Mouse (Mus musculus) hindbrain, embryonic 16.5 days (tissue): ENCODE measurements at regions not wholly inside any gene's neighbourhood (a gene's known extent, or its start where the extent isn't known, plus 50 kb on each side); places are given as distances from the start of the nearest gene placed in this dataset.

ENCODE experiments used
- ATAC-seq: fragments of 200-750 bp; cut with Nextera tagmentation; 2 replicates; pipeline ENCODE4 v1.8.0; 2017; ENCODE audit warnings: moderate TSS enrichment, moderate library complexity
- H3K27ac ChIP-seq: fragments of 300-500 bp; sonication (generic); 2 replicates; pipeline ENCODE4 v1.5.1; 2014; ENCODE audit warnings: low read depth, mild to moderate bottlenecking, control low read depth, low read length, moderate library complexity
- H3K27me3 ChIP-seq: fragments of 300-500 bp; sonication (generic); replicated peaks from 2 replicates; pipeline ENCODE4 v1.6.1; 2014; ENCODE audit warnings: low read length; ENCODE audit not compliant: control insufficient read depth, insufficient read depth
- H3K36me3 ChIP-seq: fragments of 300-500 bp; sonication (generic); 2 replicates; pipeline ENCODE4 v1.6.1; 2014; ENCODE audit warnings: mild to moderate bottlenecking, low read length, moderate library complexity, mixed read lengths; ENCODE audit not compliant: control insufficient read depth, insufficient read depth
- H3K4me1 ChIP-seq: fragments of 300-500 bp; sonication (generic); 2 replicates; pipeline ENCODE4 v1.6.1; 2014; ENCODE audit warnings: low read depth, low read length; ENCODE audit not compliant: control insufficient read depth, insufficient read depth
- H3K4me2 ChIP-seq: fragments of 300-500 bp; sonication (generic); 2 replicates; pipeline ENCODE4 v1.6.1; 2014; ENCODE audit warnings: mild to moderate bottlenecking, low read length, control low read depth, moderate library complexity
- H3K4me3 ChIP-seq: fragments of 300-500 bp; sonication (generic); 2 replicates; pipeline ENCODE4 v1.5.1; 2014; ENCODE audit warnings: mild to moderate bottlenecking, low read length, control low read depth, moderate library complexity
- H3K9ac ChIP-seq: fragments of 300-500 bp; sonication (generic); 2 replicates; pipeline ENCODE4 v1.6.1; 2014; ENCODE audit warnings: low read depth, mild to moderate bottlenecking, control low read depth, low read length, moderate library complexity
- H3K9me3 ChIP-seq: fragments of 300-500 bp; sonication (generic); 2 replicates; pipeline ENCODE4 v1.6.1; 2014; ENCODE audit warnings: mild to moderate bottlenecking, low read length, moderate library complexity; ENCODE audit not compliant: control insufficient read depth
- WGBS: fragments of 180-500 bp; shearing (Covaris S2); extraction: QIAGEN DNeasy Blood & Tissue Kit; methylation state at CpG from one replicate; pipeline ENCODE4 v1.1.7; 2014; 5-methylcytosine and 5-hydroxymethylcytosine counted together

DNA sequence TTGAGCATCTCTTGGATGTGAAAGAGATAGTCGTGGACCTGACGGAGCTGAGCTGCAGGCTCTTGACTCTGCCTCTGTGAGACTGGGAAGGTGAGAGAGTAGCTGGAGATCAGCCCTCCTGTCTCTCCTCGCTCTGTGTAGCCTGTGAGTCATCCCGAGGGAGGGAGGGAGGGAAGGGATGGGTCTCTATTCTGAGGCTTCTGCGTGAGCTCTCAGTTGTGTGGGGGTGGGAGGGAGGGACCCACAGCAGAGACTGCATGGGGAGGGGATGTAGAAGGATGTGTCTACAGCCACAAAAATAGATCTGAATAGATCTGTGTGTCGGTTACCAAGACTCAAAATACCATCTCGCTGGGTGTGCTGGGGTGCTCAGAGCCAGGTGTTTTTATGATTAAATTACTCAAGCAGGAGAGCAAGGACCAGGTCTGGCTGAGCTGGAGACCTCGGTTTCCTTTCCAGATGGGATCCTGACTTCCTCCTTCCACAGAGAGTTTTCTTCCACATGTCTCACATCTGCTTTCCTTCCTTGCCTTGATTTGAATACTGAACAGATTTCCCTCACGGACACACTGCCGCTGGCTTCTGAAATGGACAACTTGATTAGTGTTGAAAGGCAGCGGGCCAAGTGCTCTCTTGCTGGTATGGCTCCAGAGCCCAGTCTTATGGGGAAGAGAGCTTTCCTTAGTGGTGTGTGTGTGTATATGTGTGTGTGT lies 71.4 kb upstream of the 1700024P04Rik start:
- peak; percentile 40; the same call in 1 of the 2 replicates for ATAC-seq
- 41% methylated on average over 11 of the region's 11 CpGs for WGBS

DNA sequence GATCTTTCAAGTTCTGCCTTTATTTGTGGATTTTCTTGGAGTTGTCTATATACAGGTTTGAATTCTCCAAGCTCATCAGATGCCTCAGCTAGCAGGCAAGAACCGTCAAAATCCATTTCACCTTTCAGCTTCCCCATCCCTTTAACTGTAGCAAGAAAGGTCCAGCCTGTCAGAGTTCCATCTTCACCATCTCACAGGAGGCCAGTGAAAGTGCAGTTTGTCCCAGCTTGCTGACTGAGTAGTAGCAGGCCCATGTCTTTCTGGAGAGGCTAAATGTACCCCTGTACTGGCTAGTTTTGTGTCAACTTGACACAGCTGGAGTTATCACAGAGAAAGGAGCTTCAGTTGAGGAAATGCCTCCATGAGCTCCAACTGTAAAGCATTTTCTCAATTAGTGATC lies 67.7 kb upstream of the 1700024P04Rik start:
- Histone ChIP-seq H3K9ac (no peak overlapping the region), H3K4me1 (peaks cover 3% of the 10 kb centered on the region), H3K27me3 (no peaks in the 10 kb centered on the region; the same call in 1 of the 2 replicates), H3K4me2 (no peak overlapping the region), H3K4me3 (no peak overlapping the region), H3K27ac (no peak overlapping the region), H3K9me3 (no peaks in the 10 kb centered on the region), H3K36me3 (no peaks in the 10 kb centered on the region)
- no peak for ATAC-seq
- WGBS, result 94% methylated on average over 1 of the region's 1 CpGs

More for the DNA sequence above, 71.4 kb upstream of the 1700024P04Rik start:
- peaks cover 5% of the 10 kb centered on the region for H3K4me1 ChIP-seq
- H3K9me3 ChIP-seq, result no peaks in the 10 kb centered on the region
- H3K4me3 ChIP-seq, result no peak overlapping the region
- H3K27me3 ChIP-seq, result no peaks in the 10 kb centered on the region; the same call in 1 of the 2 replicates
- no peak overlapping the region for H3K4me2 ChIP-seq
- H3K9ac ChIP-seq, result no peak overlapping the region
- H3K27ac ChIP-seq, result no peak overlapping the region
- no peaks in the 10 kb centered on the region for H3K36me3 ChIP-seq

DNA sequence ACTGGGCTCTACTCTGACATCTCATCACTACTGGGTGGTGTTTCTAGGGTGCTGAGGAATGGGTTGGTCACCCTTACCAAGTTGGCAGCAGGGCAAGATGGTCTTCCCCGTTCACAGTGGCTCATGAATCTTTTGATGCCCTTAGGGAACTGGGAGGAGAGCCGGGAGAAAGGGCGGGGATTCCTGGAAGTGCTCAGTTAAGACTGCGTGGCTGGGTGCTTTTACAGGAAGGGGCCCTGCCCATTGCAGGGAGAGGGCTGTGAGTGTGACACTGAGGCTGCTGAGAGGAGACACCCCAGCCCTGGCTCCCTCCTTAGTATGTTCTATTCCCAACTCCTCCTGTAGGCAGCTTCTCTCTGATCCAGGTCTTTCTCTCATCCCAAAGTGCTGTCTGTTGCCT lies 65.3 kb upstream of the 1700024P04Rik start:
- no peaks in the 10 kb centered on the region for H3K36me3 ChIP-seq
- WGBS, result 60% methylated on average over 4 of the region's 4 CpGs
- H3K4me3 ChIP-seq, result no peak overlapping the region
- H3K4me1 ChIP-seq, result no peaks in the 10 kb centered on the region
- H3K27ac ChIP-seq, result no peak overlapping the region
- no peak overlapping the region for H3K9ac ChIP-seq
- ATAC-seq, result no peak
- H3K27me3 ChIP-seq, result no peaks in the 10 kb centered on the region; the same call in 1 of the 2 replicates
- no peak overlapping the region for H3K4me2 ChIP-seq
- H3K9me3 ChIP-seq, result no peaks in the 10 kb centered on the region

DNA sequence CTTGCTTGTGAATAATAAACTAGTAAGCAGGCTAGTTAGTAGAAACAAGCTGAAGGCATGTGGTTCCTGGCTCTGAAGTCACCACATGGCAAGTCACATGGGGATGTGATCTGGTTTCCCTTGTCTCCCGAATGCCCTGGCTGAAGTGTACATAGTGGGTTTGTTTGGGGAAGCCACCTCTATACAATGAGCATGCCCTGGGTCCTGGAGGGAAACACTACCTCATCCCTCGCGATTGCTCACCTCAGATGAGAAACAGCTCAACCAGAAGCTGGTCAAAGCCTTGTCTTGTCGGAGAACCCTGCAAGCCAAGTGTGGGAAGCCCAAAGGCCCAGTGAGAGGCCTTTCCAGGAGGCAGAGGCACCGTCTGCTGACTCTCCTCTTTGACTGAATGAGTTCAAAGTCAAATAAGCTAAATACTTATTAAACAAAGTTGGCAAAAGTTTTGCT lies 64.3 kb upstream of the 1700024P04Rik start:
- H3K9ac ChIP-seq, result no peak overlapping the region
- no peak overlapping the region for H3K4me2 ChIP-seq
- ATAC-seq, result no peak
- 83% methylated on average over 5 of the region's 5 CpGs for WGBS
- no peak overlapping the region for H3K27ac ChIP-seq
- H3K4me3 ChIP-seq, result no peak overlapping the region
- no peaks in the 10 kb centered on the region for H3K9me3 ChIP-seq
- H3K36me3 ChIP-seq, result no peaks in the 10 kb centered on the region
- no peaks in the 10 kb centered on the region for H3K4me1 ChIP-seq
- H3K27me3 ChIP-seq, result no peaks in the 10 kb centered on the region

DNA sequence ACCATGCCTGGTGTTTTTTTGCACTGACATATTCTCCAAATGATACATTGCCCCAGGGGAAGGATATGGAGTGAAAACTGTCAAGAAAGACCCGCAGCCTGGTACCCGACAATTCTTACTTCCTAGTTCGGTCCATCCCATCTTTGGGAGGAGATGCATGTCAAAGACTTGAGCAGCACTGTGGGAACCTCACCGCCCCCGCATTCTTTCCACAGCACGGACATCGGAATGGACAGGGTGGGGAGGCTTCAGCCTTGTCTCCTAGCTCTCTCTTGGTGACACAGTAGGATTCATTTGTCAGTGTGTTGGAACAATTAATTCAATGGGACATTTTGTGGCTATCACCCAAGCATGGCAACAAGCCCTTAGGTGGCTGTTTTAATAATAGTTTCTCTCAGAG lies 62.9 kb upstream of the 1700024P04Rik start:
- no peaks in the 10 kb centered on the region for H3K36me3 ChIP-seq

DNA sequence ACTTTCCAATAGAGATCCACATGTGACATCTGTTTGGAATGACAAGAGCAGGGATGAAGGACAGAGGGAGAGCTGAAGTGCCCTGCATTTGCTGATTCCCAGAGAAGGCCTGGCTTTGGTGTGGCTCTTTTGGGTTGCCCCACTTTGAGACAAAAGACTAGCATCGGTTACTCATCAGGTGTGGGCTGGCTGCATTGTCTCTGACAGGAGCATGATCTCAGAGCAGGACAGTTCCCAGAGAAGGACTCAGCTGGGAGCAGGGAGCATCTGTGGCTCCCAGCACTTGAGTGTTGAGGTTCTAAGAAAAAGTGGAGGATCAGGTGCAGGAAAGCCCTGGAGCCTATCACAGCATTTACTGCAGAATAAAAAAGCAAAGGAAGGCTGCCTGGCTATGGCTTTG lies 62.4 kb upstream of the 1700024P04Rik start:
- H3K4me1 ChIP-seq, result no peaks in the 10 kb centered on the region
- ATAC-seq, result no peak
- 50% methylated on average over 1 of the region's 1 CpGs for WGBS

More for the DNA sequence above, 62.9 kb upstream of the 1700024P04Rik start:
- ATAC-seq, result no peak
- Histone ChIP-seq H3K27ac (no peak overlapping the region), H3K4me3 (no peak overlapping the region), H3K4me2 (no peak overlapping the region), H3K4me1 (no peaks in the 10 kb centered on the region), H3K9ac (no peak overlapping the region), H3K27me3 (no peaks in the 10 kb centered on the region), H3K9me3 (no peaks in the 10 kb centered on the region)
- 59% methylated on average over 7 of the region's 7 CpGs for WGBS

DNA sequence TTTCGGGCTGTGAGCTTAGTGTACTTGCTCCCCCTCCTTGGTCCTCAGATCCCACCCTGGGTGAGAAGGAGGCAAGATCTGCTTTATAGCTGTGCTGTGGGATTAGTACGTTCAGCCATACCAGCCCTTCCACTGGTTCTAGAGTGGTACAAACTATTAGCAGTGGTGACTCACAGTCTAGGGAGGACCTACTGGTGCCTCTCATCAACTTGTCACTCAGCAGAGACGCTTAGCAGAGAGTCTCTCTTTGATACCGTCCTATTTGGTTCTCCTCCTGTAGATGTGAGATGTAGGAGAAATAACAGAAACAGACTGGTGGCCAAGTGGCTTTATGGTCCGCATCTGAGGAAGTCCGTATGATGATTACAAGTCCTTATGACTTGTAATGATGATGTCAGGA lies 57.7 kb upstream of the 1700024P04Rik start:
- Histone ChIP-seq H3K27me3 (no peaks in the 10 kb centered on the region), H3K9ac (no peak overlapping the region), H3K9me3 (no peaks in the 10 kb centered on the region), H3K36me3 (no peaks in the 10 kb centered on the region), H3K27ac (no peak overlapping the region), H3K4me2 (no peak overlapping the region), H3K4me3 (no peak overlapping the region), H3K4me1 (no peaks in the 10 kb centered on the region)
- ATAC-seq, result no peak
- 90% methylated on average over 6 of the region's 6 CpGs for WGBS

More for the DNA sequence above, 62.4 kb upstream of the 1700024P04Rik start:
- H3K4me3 ChIP-seq, result no peak overlapping the region
- no peak overlapping the region for H3K4me2 ChIP-seq
- H3K9me3 ChIP-seq, result no peaks in the 10 kb centered on the region
- H3K9ac ChIP-seq, result no peak overlapping the region
- no peaks in the 10 kb centered on the region for H3K27me3 ChIP-seq
- no peak overlapping the region for H3K27ac ChIP-seq
- H3K36me3 ChIP-seq, result no peaks in the 10 kb centered on the region

DNA sequence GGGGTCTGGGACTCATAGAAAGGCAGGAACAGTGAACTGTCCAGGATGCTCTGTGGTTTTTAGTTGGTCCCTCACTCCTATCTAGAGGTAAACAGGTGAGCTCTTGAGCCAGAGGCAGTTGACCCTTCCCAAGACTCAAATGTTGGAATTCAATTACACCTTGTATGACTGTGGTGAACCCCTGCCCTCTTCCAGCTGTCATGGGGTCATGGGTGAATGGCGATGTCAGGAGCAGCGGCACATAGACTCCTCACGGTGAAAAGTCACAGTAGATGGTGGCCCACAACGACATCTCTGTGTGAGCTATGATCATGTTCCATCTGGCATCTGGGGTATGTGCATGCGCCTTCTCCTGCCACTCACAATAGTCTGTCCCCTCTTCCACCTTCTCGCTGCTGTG lies 56.9 kb upstream of the 1700024P04Rik start:
- 90% methylated on average over 6 of the region's 6 CpGs for WGBS
- no peak for ATAC-seq

DNA sequence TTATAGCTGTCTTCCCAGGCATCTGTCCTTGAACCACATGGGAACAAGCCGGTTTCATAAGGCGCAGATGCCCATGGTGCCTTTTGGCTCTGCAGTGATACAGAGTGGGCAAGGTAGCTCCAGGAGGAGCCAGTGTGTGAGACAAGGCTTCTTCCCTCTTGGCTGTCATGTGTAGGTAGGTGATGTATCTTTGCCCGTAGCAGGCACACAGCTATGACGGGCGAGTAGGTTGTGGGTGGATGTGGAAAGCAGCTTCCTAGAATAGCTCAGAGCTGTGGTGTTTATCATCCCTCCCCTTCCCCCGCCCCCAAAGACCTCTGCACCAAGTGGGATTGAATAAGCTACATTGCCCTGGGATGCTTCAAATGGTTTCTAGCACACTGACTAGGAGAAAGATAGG lies 56.5 kb upstream of the 1700024P04Rik start:
- H3K27ac ChIP-seq, result no peak overlapping the region
- H3K36me3 ChIP-seq, result no peaks in the 10 kb centered on the region
- no peak overlapping the region for H3K4me2 ChIP-seq
- H3K4me1 ChIP-seq, result no peaks in the 10 kb centered on the region
- no peaks in the 10 kb centered on the region for H3K27me3 ChIP-seq
- no peak for ATAC-seq
- H3K4me3 ChIP-seq, result no peak overlapping the region
- 96% methylated on average over 6 of the region's 6 CpGs for WGBS
- H3K9me3 ChIP-seq, result no peaks in the 10 kb centered on the region
- no peak overlapping the region for H3K9ac ChIP-seq

More for the DNA sequence above, 56.9 kb upstream of the 1700024P04Rik start:
- Histone ChIP-seq H3K27ac (no peak overlapping the region), H3K9me3 (no peaks in the 10 kb centered on the region), H3K27me3 (no peaks in the 10 kb centered on the region), H3K9ac (no peak overlapping the region), H3K4me1 (no peaks in the 10 kb centered on the region), H3K4me3 (no peak overlapping the region), H3K4me2 (no peak overlapping the region), H3K36me3 (no peaks in the 10 kb centered on the region)
